Mouse (Mus musculus) ES-E14 (cell line): ENCODE data around the gene Asic2. TPM values are rescaled to one million over a fixed set of nuclear protein-coding genes. Genes with fewer than 3 reads are reported as not detected.
"Not testable (repeated sequence)": the region's sequence is repeated elsewhere in the genome, so short reads cannot be mapped to it uniquely, and the experiment has no call there.

Experiments used
- DNase-seq: peaks from one replicate; pipeline ENCODE4 v3.0.0-alpha.2; 2013; ENCODE audit warnings: low read depth, low spot score
- H3K27ac ChIP-seq: 2 replicates; pipeline ENCODE4 v1.5.1; 2012; ENCODE audit warnings: low read depth, mild to moderate bottlenecking, low read length, moderate library complexity, mixed read lengths; ENCODE audit not compliant: poor library complexity, insufficient read depth, severe bottlenecking
- H3K36me3 ChIP-seq: 2 replicates; pipeline ENCODE4 v1.6.1; 2012; ENCODE audit warnings: mild to moderate bottlenecking, low read length, moderate library complexity, mixed read lengths; ENCODE audit not compliant: control insufficient read depth, poor library complexity, insufficient read depth, severe bottlenecking
- H3K4me1 ChIP-seq, 2 experiments: fragments of 150-350 bp in 1 of 2; sonication (generic) in 1 of 2; 2 replicates each; pipeline ENCODE4 v1.6.1; 2012; ENCODE audit warnings: low read length in 2 of 2, mild to moderate bottlenecking in 1 of 2, mixed read lengths in 1 of 2; ENCODE audit not compliant: control insufficient read depth in 2 of 2, insufficient read depth in 2 of 2, poor library complexity in 1 of 2
- H3K4me3 ChIP-seq, 2 experiments: fragments of 150-350 bp in 1 of 2; sonication (generic) in 1 of 2; 2 replicates each; pipeline ENCODE4 v1.5.1; 2012; ENCODE audit warnings: low read length in 2 of 2, low read depth in 1 of 2, mild to moderate bottlenecking in 1 of 2, mixed read lengths in 1 of 2; ENCODE audit not compliant: insufficient read depth in 1 of 2, poor library complexity in 1 of 2, severe bottlenecking in 1 of 2
- H3K9ac ChIP-seq: 2 replicates; pipeline ENCODE4 v1.6.1; 2012; ENCODE audit warnings: low read depth, mild to moderate bottlenecking, low read length, mixed read lengths; ENCODE audit not compliant: poor library complexity, insufficient read depth, severe bottlenecking
- H3K9me3 ChIP-seq: fragments of 150-350 bp; sonication (generic); 2 replicates; pipeline ENCODE4 v1.6.1; 2012; ENCODE audit warnings: low read depth, mild to moderate bottlenecking, low read length; ENCODE audit not compliant: control insufficient read depth, insufficient read depth
- CHD2 ChIP-seq: IDR thresholded peaks from 2 replicates; pipeline ENCODE4 v1.6.1; 2014; ENCODE audit warnings: mild to moderate bottlenecking, low read depth, low read length, inconsistent platforms
- HCFC1 ChIP-seq: IDR thresholded peaks from 2 replicates; pipeline ENCODE4 v1.6.1; 2012; ENCODE audit warnings: low read length, inconsistent platforms, borderline replicate concordance; ENCODE audit not compliant: insufficient read depth
- MAFK ChIP-seq: IDR thresholded peaks from 2 replicates; pipeline ENCODE4 v1.6.1; 2014; ENCODE audit warnings: mild to moderate bottlenecking, low read depth, low read length, inconsistent platforms; ENCODE audit not compliant: insufficient read depth
- ZC3H11A ChIP-seq: IDR thresholded peaks from 2 replicates; pipeline ENCODE4 v1.6.1; 2012; ENCODE audit warnings: low read depth, mild to moderate bottlenecking, inconsistent platforms, low read length, borderline replicate concordance
- ZNF384 ChIP-seq: IDR thresholded peaks from 2 replicates; pipeline ENCODE4 v1.6.1; 2012; ENCODE audit warnings: low read depth, low read length, inconsistent platforms
- in situ Hi-C, 2 experiments: fragments of 600-800 bp; cut with MboI; formaldehyde crosslinking; loops; one replicate each; pipeline ENCODE4 v1.15.1; 2025; ENCODE audit warnings: low sequenced_read_pairs in 2 of 2, inconsistent platforms in 1 of 2; ENCODE audit not compliant: unreplicated experiment in 2 of 2
- total RNA-seq: library from RNA; depleted of rRNA; stranded (reverse); fragments of 300-350 nt; gene quantifications from 2 replicates; pipeline ENCODE4 v1.2.3, GENCODE M21; 2012

The Asic2 gene
- total RNA-seq, 1 experiment = 0.13 TPM

DNA sequence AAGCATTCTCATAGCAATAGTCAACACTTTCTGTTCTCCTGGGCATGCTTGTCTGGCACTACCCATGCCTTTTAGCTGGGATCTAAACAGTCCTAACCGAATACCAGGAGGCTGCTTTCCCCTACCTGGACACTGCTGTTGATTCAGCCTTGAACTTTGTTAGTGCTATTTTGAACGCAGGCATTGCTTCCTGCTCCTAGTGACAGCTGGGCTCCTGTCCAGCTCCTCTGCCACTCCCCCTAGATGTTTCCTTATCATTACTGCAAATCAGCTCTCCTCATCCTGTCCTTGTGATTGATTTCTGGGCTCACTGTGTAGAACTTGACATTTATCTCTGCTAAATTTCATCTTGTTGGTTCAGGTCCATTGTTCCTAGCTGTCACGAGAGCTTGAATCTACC is 605.8 kb downstream of the Asic2 start:
- no peak for TF ChIP-seq MAFK
- TF ChIP-seq ZNF384 = no peak
- no peak for TF ChIP-seq CHD2
- no peak for TF ChIP-seq ZC3H11A
- Histone ChIP-seq H3K9me3 (no peaks in the 10 kb centered on the region), H3K4me1 (no peaks in the 10 kb centered on the region), H3K36me3 (no peaks in the 10 kb centered on the region), H3K27ac (no peak overlapping the region), H3K4me3 (no peak overlapping the region), H3K9ac (no peak overlapping the region)
- in situ Hi-C loops = no loop called here
- DNase-seq = no peak

GRCm38 (mm10) chr11:81361040-81361439 is 607.2 kb downstream of the Asic2 start:
- no peak overlapping the region for H3K27ac ChIP-seq
- H3K4me1 ChIP-seq = no peaks in the 10 kb centered on the region

DNA sequence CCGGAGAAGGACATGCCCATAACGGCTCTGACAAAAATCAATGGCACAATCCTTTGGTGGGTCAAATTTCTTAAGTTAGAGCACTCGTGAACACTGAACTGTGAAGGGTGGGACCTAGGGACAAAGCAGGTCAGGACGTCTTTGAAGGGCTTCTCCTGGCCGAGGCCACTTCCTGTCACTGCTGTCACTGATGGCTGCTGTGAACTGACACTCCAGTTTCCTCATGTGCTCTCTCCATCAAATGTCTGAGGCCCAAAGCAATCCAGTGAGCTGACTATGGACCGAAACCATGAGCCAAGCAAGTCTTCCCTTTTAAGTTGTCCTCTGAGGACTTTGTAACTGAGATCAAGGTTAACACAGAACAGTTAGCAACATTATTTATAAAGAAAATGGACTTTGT is 617.8 kb downstream of the Asic2 start:
- H3K9ac ChIP-seq, H3K9me3 ChIP-seq, H3K4me3 ChIP-seq, DNase-seq, H3K4me1 ChIP-seq, in situ Hi-C loops, H3K27ac ChIP-seq, H3K36me3 ChIP-seq: not testable (repeated sequence)

More at GRCm38 (mm10) chr11:81361040-81361439, 607.2 kb downstream of the Asic2 start:
- Histone ChIP-seq H3K36me3 (no peaks in the 10 kb centered on the region), H3K9me3 (no peaks in the 10 kb centered on the region), H3K9ac (no peak overlapping the region), H3K4me3 (no peak overlapping the region)
- DNase-seq = no peak
- TF ChIP-seq HCFC1 = no peak
- no peak for TF ChIP-seq MAFK
- no peak for TF ChIP-seq ZNF384
- TF ChIP-seq ZC3H11A = no peak
- TF ChIP-seq CHD2 = no peak
- in situ Hi-C loops = no loop called here

DNA sequence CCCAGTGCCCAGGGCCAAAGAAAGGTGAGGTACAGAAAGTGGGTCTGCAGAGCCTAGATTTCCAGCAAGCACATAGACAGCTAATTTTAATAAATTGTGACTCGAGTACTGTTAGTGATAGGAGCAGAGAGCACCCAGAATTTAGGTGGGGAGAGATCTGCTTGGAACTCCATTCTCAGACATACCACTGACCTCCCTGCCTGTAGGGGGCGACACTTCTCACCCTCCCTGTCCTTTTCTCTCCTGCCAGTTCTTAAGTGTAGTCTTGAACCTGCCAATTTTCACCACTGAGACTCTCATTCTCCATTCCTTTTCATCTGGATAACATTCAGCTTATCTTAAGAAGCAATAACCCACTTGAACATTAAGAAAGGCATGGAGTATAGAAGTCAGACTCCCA is 636.3 kb downstream of the Asic2 start:
- in situ Hi-C loops = no loop called here
- no peak overlapping the region for H3K9ac ChIP-seq
- H3K27ac ChIP-seq = no peak overlapping the region
- peak; percentile 25 for DNase-seq
- no peaks in the 10 kb centered on the region for H3K36me3 ChIP-seq
- no peak for TF ChIP-seq MAFK
- TF ChIP-seq CHD2 = no peak
- H3K4me1 ChIP-seq = peaks cover 0 to 4% of the 10 kb centered on the region in 2 experiments; a peak in 1 of 4 replicates
- no peak overlapping the region for H3K4me3 ChIP-seq
- no peaks in the 10 kb centered on the region for H3K9me3 ChIP-seq

DNA sequence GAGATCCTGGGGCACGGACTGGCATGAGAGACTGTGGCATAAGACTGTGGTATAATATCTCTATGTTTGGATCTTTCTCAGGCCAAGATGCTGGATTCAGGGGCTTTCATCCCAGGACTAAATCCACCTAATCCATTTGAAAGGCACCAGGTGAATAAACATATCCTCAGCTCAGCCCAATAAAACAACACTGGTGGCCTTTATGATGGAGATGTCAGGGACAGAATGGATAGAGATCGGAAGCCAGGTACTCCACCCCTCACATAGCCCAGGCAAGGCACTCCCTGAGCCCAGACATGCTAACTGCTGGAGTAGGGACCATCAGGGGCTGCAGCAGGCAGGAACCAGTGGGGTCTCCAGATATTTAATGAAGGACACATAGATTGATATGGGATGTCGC is 637.3 kb downstream of the Asic2 start:
- H3K9ac ChIP-seq = no peak overlapping the region
- no peak overlapping the region for H3K4me3 ChIP-seq
- H3K27ac ChIP-seq = no peak overlapping the region
- no peaks in the 10 kb centered on the region for H3K36me3 ChIP-seq
- DNase-seq = peak; percentile 25
- in situ Hi-C loops = no loop called here
- H3K4me1 ChIP-seq = peaks cover 0 to 4% of the 10 kb centered on the region in 2 experiments; a peak in 1 of 4 replicates
- H3K9me3 ChIP-seq = no peaks in the 10 kb centered on the region
- TF ChIP-seq HCFC1 (no peak), CHD2 (no peak), ZC3H11A (no peak), ZNF384 (no peak), MAFK (no peak)
